Mouse (Mus musculus) frontal cortex, postnatal 25 days (tissue): ENCODE results near the gene Il1r2.
A peak's percentile ranks its signal among the peaks of the same experiment; 100 is the strongest.

Source experiments
- DNase-seq, 2 experiments: peaks; one replicate each; pipeline ENCODE4 v3.0.0; 2022; ENCODE audit warnings: low spot score in 2 of 2

Il1r2 gene

GRCm38 (mm10) chr1:40059122-40059774, 14.6 kb upstream of the Il1r2 start:
- DNase-seq: no peak

- no peak for DNase-seq
These were observed 12.5 kb upstream of the Il1r2 start for GRCm38 (mm10) chr1:40061359-40061758.

GRCm38 (mm10) chr1:40063409-40063808, 10.5 kb upstream of the Il1r2 start:
- DNase-seq: no peak

GRCm38 (mm10) chr1:40064508-40064907, 9.4 kb upstream of the Il1r2 start:
- DNase-seq: no peak

GRCm38 (mm10) chr1:40072558-40072957, 1.3 kb upstream of the Il1r2 start:
- no peak for DNase-seq

GRCm38 (mm10) chr1:40077328-40077727, 3.4 kb downstream of the Il1r2 start:
- DNase-seq: no peak

DNA sequence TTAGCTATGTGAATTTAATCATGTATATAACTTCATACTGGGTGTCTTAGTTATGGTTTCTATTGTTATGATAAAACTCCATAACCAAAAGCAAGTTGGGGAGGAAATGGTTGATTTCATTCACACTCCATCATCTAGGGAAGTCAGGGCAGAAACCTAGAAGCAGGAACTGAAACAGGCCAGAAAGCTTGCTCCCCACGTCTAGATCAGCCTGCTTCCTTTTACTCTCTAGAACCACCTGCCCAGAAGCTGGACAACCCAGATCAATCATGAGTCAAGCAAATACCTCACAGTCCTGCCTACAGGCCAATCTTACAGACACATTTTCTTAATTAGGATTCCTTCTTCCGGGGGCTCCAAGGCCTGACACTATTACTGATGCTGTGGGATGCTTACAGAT, 7.2 kb downstream of the Il1r2 start:
- DNase-seq: no peak

DNA sequence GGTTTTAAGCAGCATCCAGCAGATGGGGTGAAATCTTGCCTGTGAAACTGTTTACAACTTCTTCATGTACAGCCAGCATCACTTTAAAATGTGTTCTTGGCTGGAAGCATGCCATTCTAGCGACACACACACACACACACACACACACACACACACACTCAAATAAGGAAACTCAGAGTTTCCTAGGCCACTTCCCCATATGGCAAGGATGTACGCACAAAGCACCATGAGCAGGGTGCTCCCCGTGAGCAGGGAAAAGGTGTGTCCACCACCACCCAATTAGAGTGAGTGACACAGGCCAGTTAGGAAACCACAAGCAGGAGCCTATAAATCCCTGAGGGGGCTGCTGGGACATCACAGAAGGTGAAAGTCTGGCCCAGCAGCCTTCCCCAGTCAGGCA, 10.5 kb downstream of the Il1r2 start:
- DNase-seq: no peak

- peak; percentile 51 to 54 for DNase-seq
These were observed 11.7 kb downstream of the Il1r2 start for GRCm38 (mm10) chr1:40085403-40086182.

- DNase-seq: no peak
These were observed 17.3 kb downstream of the Il1r2 start for GRCm38 (mm10) chr1:40091160-40091559.

GRCm38 (mm10) chr1:40092541-40092940, 18.7 kb downstream of the Il1r2 start:
- DNase-seq: no peak

- no peak for DNase-seq
These were observed 20.9 kb downstream of the Il1r2 start for GRCm38 (mm10) chr1:40094601-40095304.

DNA sequence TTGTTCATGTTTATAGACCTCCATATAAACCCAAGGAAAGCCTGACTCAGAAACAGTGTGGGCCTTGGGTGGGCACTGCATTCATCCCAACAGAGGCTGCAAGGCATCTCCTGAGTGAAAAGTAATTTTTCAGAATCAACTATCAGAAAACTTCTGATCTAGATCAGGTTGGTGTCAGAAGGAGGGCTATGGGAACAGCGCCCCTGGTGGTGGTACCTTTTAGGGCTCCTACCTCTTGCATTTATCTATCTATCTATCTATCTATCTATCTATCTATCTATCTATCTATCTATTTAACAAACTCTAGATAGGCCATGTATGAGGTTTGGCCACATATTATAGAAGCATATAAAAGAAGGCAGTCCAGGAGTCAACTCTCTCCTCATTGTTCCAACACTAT, 21.7 kb downstream of the Il1r2 start:
- no peak for DNase-seq

DNA sequence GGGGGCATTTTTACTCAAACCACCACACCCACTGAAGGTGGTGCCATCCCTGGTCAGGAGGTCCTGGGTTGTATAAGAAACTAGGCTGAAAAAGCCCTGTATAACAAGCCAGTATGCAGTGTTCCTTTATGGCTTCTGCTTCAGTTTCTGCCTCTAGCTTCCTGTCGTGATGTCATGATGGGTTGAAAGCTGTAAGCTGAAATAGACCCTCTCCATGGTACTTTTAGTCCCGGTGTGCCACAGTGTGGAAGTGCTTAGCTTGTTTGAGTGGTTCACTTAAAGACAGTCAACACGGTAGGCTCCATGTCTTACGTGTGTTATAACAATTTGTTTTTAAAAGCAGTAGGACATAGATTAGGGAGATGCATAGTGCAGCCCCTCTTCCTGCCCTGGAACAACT, 32.4 kb downstream of the Il1r2 start:
- no peak for DNase-seq

- no peak for DNase-seq
These were observed 32.8 kb downstream of the Il1r2 start for GRCm38 (mm10) chr1:40106719-40107118.

DNA sequence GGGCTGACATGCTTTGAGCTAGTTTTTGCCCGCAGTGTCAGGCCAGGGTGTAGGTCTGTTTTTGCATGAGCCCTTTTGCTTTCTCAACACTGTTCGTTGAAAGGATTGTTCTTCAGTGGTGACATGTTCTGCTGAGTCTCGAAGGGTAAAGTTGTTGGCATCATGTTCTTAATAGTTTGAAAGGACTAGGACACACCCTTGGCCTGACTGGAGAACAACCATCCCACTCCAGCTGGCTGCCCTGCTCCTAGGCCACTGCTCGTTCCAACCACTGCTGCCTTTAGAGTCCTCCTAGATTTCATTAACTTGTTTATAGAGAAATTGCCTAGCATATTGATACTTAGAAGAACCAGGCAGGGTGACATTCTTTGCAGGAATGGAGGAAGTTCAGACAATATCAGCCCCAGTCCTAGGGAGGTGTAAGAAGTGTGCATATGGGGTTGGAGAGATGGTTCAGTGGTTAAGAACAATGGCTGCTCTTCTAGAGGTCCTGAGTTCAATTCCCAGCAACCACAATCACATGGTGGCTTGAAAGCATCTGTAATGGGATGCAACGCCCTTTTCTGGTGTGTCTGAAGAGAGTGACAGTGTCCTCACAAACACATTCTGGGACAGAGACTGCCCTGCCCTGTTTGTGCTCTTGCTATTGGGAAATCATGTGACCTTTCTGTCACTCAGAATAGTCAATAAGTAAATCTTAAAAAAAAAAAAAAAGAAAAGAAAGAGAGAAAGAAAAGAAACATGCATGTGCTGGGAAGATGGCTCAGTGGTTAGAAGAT, 34.3 kb downstream of the Il1r2 start:
- DNase-seq: no peak

DNA sequence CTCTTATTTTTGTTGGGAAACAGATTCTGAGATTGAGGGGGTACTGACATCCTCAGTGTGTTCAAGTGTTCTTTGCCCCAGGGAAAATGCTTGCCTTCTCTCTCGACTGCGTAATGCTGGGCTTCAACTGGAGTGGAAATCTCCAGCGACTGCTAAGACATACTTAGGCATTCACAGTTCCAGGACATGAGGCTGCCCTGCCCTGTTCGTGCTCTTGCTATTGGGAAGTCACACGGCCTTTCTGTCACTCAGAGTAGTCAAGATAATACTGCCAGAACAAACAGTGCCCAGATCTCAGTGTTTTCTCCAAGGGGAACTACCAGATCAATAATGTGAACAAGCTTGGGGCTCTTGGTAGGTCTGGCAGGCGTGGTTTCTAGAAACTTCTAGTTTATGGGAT, 35.9 kb downstream of the Il1r2 start:
- no peak for DNase-seq

DNA sequence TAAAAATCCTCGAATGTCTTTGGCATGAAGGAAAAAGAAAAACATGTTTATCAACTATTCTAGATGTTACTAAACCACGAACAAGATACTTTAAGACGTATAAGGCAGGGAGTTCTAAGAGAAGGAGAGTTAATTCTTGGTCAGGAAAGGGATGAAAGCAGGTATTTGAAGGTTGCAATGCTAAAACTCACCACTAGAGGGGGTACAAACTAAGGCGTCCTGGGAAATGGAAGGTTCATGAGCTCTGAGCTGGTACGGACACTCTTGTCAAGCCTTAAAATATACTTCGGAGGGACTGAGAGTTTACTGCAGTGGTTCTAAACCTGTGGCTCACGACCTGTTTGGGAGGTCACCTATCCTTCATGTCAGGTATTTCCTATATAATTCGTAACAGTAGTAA, 41.4 kb downstream of the Il1r2 start:
- DNase-seq: peak in 1 of 2 experiments; percentile 16

GRCm38 (mm10) chr1:40116422-40116821, 42.5 kb downstream of the Il1r2 start:
- DNase-seq: peak; percentile 74 to 79

GRCm38 (mm10) chr1:40117565-40117964, 43.7 kb downstream of the Il1r2 start:
- DNase-seq: no peak

GRCm38 (mm10) chr1:40124237-40124636, 50.4 kb downstream of the Il1r2 start:
- no peak for DNase-seq

GRCm38 (mm10) chr1:40128481-40128880, 54.6 kb downstream of the Il1r2 start:
- no peak for DNase-seq
